Mouse (Mus musculus): Measurements from ENCODE around the gene Cacng8. TPM values are rescaled to one million over a fixed set of nuclear protein-coding genes. Genes with fewer than 3 reads are reported as not detected.
A peak's percentile ranks its signal among the peaks of the same experiment; 100 is the strongest.

Gene Cacng8
- polyA plus RNA-seq, 2 experiments: 3.6 to 4.0 TPM

- H3K27ac ChIP-seq (replicated peaks; ENCODE audit: low read depth, low read length): no peak overlapping the region
- no peaks in the 10 kb centered on the region for H3K9me3 ChIP-seq (ENCODE audit: control insufficient read depth, low read length)
- no peak overlapping the region for H3K9ac ChIP-seq (ENCODE audit: low read depth, low read length, severe bottlenecking)
- no peak overlapping the region for H3K4me3 ChIP-seq (replicated peaks; ENCODE audit: low read length)
- DNase-seq (ENCODE audit: low spot score) (no peak), ATAC-seq (ENCODE audit: low FRiP score, low read depth) (no peak)
- H3K4me1 ChIP-seq (ENCODE audit: control insufficient read depth, insufficient read depth, low read length): peaks cover 4% of the 10 kb centered on the region; the same call in 1 of the 2 replicates
- TF ChIP-seq POLR2A (IDR thresholded peaks at IDR 0.05; ENCODE audit: borderline replicate concordance, extremely low read depth, insufficient read depth, insufficient read length): no peak
- 16% methylated on average over 42 of the region's 42 CpGs for WGBS
- H3K27me3 ChIP-seq (ENCODE audit: control insufficient read depth, insufficient read depth, low read length): no peaks in the 10 kb centered on the region; the same call in 1 of the 2 replicates
- peaks cover 29% of the 10 kb centered on the region for H3K36me3 ChIP-seq (ENCODE audit: control insufficient read depth, insufficient read depth, low read length)
- 0 out of 2 replicates have a peak overlapping the region, but pooled peaks have one; percentile 16 for H3K4me2 ChIP-seq (replicated peaks; ENCODE audit: low read depth, low read length, severe bottlenecking)
These were observed 23.6 kb upstream of the Cacng8 start for GRCm38 (mm10) chr7:3366705-3367516.

- ATAC-seq (ENCODE audit: low FRiP score, low read depth) (no peak), DNase-seq (ENCODE audit: low spot score) (no peak)
- H3K36me3 ChIP-seq (ENCODE audit: control insufficient read depth, insufficient read depth, low read length): peaks cover 29% of the 10 kb centered on the region
- WGBS: 8% methylated on average over 11 of the region's 11 CpGs
- H3K27ac ChIP-seq (replicated peaks; ENCODE audit: low read depth, low read length): no peak overlapping the region
- H3K27me3 ChIP-seq (ENCODE audit: control insufficient read depth, insufficient read depth, low read length): no peaks in the 10 kb centered on the region; the same call in 1 of the 2 replicates
- H3K4me1 ChIP-seq (ENCODE audit: control insufficient read depth, insufficient read depth, low read length): peaks cover 4% of the 10 kb centered on the region; the same call in 1 of the 2 replicates
- H3K4me2 ChIP-seq (replicated peaks; ENCODE audit: low read depth, low read length, severe bottlenecking): peak overlapping the region; percentile 30; the same call in 1 of the 2 replicates
- H3K9me3 ChIP-seq (ENCODE audit: control insufficient read depth, low read length): no peaks in the 10 kb centered on the region
- TF ChIP-seq POLR2A (IDR thresholded peaks at IDR 0.05; ENCODE audit: borderline replicate concordance, extremely low read depth, insufficient read depth, insufficient read length): no peak
- no peak overlapping the region for H3K4me3 ChIP-seq (replicated peaks; ENCODE audit: low read length)
- H3K9ac ChIP-seq (ENCODE audit: low read depth, low read length, severe bottlenecking): no peak overlapping the region
These were observed 22.9 kb upstream of the Cacng8 start for GRCm38 (mm10) chr7:3367569-3367968.

GRCm38 (mm10) chr7:3368311-3368710 lies 22.2 kb upstream of the Cacng8 start:
- H3K27me3 ChIP-seq (ENCODE audit: control insufficient read depth, insufficient read depth, low read length): no peaks in the 10 kb centered on the region; the same call in 1 of the 2 replicates
- H3K27ac ChIP-seq (replicated peaks; ENCODE audit: low read depth, low read length): no peak overlapping the region
- no peak for TF ChIP-seq POLR2A (IDR thresholded peaks at IDR 0.05; ENCODE audit: borderline replicate concordance, extremely low read depth, insufficient read depth, insufficient read length)
- no peak overlapping the region for H3K9ac ChIP-seq (ENCODE audit: low read depth, low read length, severe bottlenecking)
- H3K36me3 ChIP-seq (ENCODE audit: control insufficient read depth, insufficient read depth, low read length): peaks cover 29% of the 10 kb centered on the region
- 26% methylated on average over 12 of the region's 12 CpGs for WGBS
- H3K4me3 ChIP-seq (replicated peaks; ENCODE audit: low read length): no peak overlapping the region
- DNase-seq (ENCODE audit: low spot score) (no peak), ATAC-seq (ENCODE audit: low FRiP score, low read depth) (no peak)
- H3K4me1 ChIP-seq (ENCODE audit: control insufficient read depth, insufficient read depth, low read length): peaks cover 4% of the 10 kb centered on the region; the same call in 1 of the 2 replicates
- no peaks in the 10 kb centered on the region for H3K9me3 ChIP-seq (ENCODE audit: control insufficient read depth, low read length)
- no peak overlapping the region for H3K4me2 ChIP-seq (replicated peaks; ENCODE audit: low read depth, low read length, severe bottlenecking)

- 78% methylated on average over 6 of the region's 6 CpGs for WGBS
- Histone ChIP-seq H3K36me3 (ENCODE audit: control insufficient read depth, insufficient read depth, low read length) (peaks cover 27% of the 10 kb centered on the region), H3K27me3 (ENCODE audit: control insufficient read depth, insufficient read depth, low read length) (no peaks in the 10 kb centered on the region; the same call in 1 of the 2 replicates), H3K4me1 (ENCODE audit: control insufficient read depth, insufficient read depth, low read length) (peaks cover 4% of the 10 kb centered on the region; the same call in 1 of the 2 replicates), H3K9ac (ENCODE audit: low read depth, low read length, severe bottlenecking) (no peak overlapping the region), H3K27ac (replicated peaks; ENCODE audit: low read depth, low read length) (no peak overlapping the region), H3K4me3 (replicated peaks; ENCODE audit: low read length) (no peak overlapping the region), H3K4me2 (replicated peaks; ENCODE audit: low read depth, low read length, severe bottlenecking) (no peak overlapping the region), H3K9me3 (ENCODE audit: control insufficient read depth, low read length) (no peaks in the 10 kb centered on the region)
- ATAC-seq (ENCODE audit: low FRiP score, low read depth) (no peak), DNase-seq (ENCODE audit: low spot score) (no peak)
- no peak for TF ChIP-seq POLR2A (IDR thresholded peaks at IDR 0.05; ENCODE audit: borderline replicate concordance, extremely low read depth, insufficient read depth, insufficient read length)
These were observed 21.3 kb upstream of the Cacng8 start for GRCm38 (mm10) chr7:3369189-3369588.

- Histone ChIP-seq H3K9me3 (ENCODE audit: control insufficient read depth, low read length) (no peaks in the 10 kb centered on the region), H3K27ac (replicated peaks; ENCODE audit: low read depth, low read length) (no peak overlapping the region), H3K4me2 (replicated peaks; ENCODE audit: low read depth, low read length, severe bottlenecking) (no peak overlapping the region), H3K4me1 (ENCODE audit: control insufficient read depth, insufficient read depth, low read length) (peaks cover 4% of the 10 kb centered on the region; the same call in 1 of the 2 replicates), H3K9ac (ENCODE audit: low read depth, low read length, severe bottlenecking) (no peak overlapping the region), H3K36me3 (ENCODE audit: control insufficient read depth, insufficient read depth, low read length) (peaks cover 19% of the 10 kb centered on the region), H3K27me3 (ENCODE audit: control insufficient read depth, insufficient read depth, low read length) (no peaks in the 10 kb centered on the region; the same call in 1 of the 2 replicates), H3K4me3 (replicated peaks; ENCODE audit: low read length) (no peak overlapping the region)
- TF ChIP-seq POLR2A (IDR thresholded peaks at IDR 0.05; ENCODE audit: borderline replicate concordance, extremely low read depth, insufficient read depth, insufficient read length): no peak
- DNase-seq (ENCODE audit: low spot score) (no peak), ATAC-seq (ENCODE audit: low FRiP score, low read depth) (no peak)
- WGBS: 60% methylated on average over 4 of the region's 4 CpGs
These were observed 20.1 kb upstream of the Cacng8 start for GRCm38 (mm10) chr7:3370407-3370806.
